Mouse (Mus musculus): Measurements from ENCODE around the gene Gm11992.

Gene Gm11992

GRCm38 (mm10) chr11:9115367-9116120 lies 67.2 kb downstream of the Gm11992 start:
- CTCF ChIA-PET, result no interaction called here

GRCm38 (mm10) chr11:9116121-9116520 lies 67.7 kb downstream of the Gm11992 start:
- CTCF ChIA-PET, result no interaction called here

- CTCF ChIA-PET, result no interaction called here
These were observed 68.5 kb downstream of the Gm11992 start for GRCm38 (mm10) chr11:9116916-9117315.

- CTCF ChIA-PET, result no interaction called here
These were observed 69.1 kb downstream of the Gm11992 start for GRCm38 (mm10) chr11:9117358-9118049.

- CTCF ChIA-PET, result no interaction called here
These were observed 69.6 kb downstream of the Gm11992 start, which contains the start of gene Upp1 for GRCm38 (mm10) chr11:9118050-9118420. Gene Upp1, plus strand, starts transcription at chr11:9118103.

- CTCF ChIA-PET, result no interaction called here
These were observed 70.2 kb downstream of the Gm11992 start for GRCm38 (mm10) chr11:9118421-9119121.

All from spleen, embryonic (tissue).